Mouse (Mus musculus) spleen, adult 2 months (tissue): ENCODE measurements around the gene Bola1.

Experiments used
- CTCF ChIP-seq: fragments of 200-500 bp; IDR thresholded peaks from 2 replicates; pipeline ENCODE4 v1.5.1; 2011; ENCODE audit warnings: mild to moderate bottlenecking, inconsistent platforms; ENCODE audit not compliant: insufficient read depth, insufficient read length, insufficient replicate concordance; ENCODE audit errors: extremely low read depth
- POLR2A ChIP-seq: fragments of 200-500 bp; IDR thresholded peaks from 2 replicates; pipeline ENCODE4 v1.6.1; 2011; ENCODE audit warnings: low read depth, low read length, inconsistent platforms

- no peak for TF ChIP-seq POLR2A
- TF ChIP-seq CTCF: no peak
Observed at GRCm38 (mm10) chr3:96240799-96241197, 21.3 kb upstream of the Bola1 start.
